Mouse (Mus musculus): ENCODE measurements around the gene Sirt2. TPM values are rescaled to one million over a fixed set of nuclear protein-coding genes. Genes with fewer than 3 reads are reported as not detected.
A peak's percentile ranks its signal among the peaks of the same experiment; 100 is the strongest.

The Sirt2 gene
- total and polyA plus RNA-seq, 2 experiments from 2014 or later: 49.6 to 105 TPM

DNA sequence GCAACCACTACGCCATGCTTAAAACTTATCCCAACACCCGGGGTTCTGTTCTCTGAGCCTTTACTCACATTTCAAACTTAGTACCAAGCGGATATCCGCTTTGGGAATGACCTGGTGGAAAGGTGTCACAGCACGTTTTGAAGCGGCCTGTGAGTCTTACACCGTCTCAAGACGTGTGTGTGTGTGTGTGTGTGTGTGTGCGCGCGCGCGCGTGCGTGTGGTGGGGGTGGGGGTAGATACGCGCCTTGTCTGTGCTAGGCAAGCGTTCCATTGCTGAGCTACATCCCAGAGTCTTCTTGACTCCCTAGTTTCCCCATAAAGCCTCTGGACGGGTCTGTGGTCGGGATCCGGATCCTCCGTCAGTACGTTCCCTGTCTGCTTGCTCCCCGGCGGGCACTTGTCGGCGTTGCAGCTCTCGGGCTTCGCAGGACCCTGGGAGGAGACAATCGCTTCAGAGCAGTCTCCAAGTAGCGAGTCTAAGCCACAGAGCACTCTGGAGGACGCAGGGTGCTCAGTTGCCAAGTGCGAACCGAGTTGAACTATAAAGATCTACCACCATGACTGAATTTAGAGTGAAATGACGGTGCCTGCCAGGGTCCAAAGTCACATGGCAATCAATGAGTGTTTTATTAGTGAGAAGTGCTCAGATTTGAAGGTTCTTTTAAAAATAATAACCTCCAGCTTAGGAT is 43.0 kb downstream of the Sirt2 start:
- peaks cover 16% of the 10 kb centered on the region for H3K4me1 ChIP-seq (ENCODE audit: insufficient read depth)
- peaks cover 15% of the 10 kb centered on the region for H3K36me3 ChIP-seq (ENCODE audit: insufficient read depth)
- DNase-seq (no peak), ATAC-seq (peak; percentile 4; the same call in 1 of the 2 replicates)
- H3K9ac ChIP-seq: peak overlapping the region; percentile 83
- H3K27ac ChIP-seq (ENCODE audit: low read depth, low read length): peak overlapping the region; percentile 99
- TF ChIP-seq CTCF (IDR thresholded peaks at IDR 0.05; ENCODE audit: low read depth): peak; percentile 1; the same call in 1 of the 2 replicates
- H3K9me3 ChIP-seq (ENCODE audit: low read length): no peaks in the 10 kb centered on the region
- peak overlapping the region; percentile 90 for H3K4me3 ChIP-seq (ENCODE audit: low read depth, low read length)
- no peaks in the 10 kb centered on the region for H3K27me3 ChIP-seq (ENCODE audit: insufficient read depth, low read length)
- WGBS: 1% methylated on average over 35 of the region's 35 CpGs
- H3K4me2 ChIP-seq (ENCODE audit: low read depth): peak overlapping the region; percentile 95

DNA sequence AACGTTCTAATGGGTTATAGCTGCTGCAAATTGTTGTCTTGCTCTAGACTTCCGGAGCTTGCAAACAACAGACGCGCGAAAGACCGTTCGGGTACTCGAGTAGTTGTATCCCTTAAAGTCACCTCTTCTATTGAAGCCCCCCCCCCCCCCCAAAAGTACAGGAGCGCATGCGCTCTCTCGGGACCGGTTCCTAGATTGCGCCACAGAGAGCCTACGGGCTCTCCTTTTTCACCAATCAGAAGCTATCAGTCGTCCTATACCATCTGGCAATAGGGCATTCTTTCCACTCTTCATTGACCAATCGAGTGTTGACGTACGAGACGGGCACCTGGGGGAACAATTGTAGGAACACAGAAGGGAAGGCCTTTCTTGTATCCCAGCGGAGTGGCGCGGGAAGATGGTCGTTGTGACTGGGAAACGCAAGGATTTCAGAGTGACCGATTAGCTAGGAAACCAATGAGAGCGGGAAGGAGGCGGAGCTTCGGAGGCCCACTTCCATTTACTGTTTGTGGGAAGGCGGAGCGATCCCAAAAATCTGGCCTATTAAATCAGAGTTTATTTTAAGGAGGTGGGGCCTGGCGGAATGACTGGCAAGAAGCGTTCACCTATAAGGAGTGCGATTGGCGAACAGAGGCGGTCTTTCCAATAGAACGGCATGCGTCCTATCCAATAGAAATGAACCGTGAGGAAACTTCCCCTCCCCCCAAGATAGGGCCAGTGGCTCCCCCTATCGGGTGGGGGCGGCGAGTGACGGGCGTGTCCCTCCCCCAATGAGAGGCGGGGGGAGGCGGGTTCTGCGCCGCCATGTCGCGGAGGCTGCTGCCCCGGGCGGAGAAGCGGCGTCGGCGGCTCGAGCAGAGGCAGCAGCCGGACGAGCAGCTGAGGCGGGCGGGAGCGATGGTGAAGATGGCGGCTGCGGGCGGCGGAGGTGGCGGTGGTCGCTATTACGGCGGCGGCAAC is 43.9 kb downstream of the Sirt2 start:
- H3K27ac ChIP-seq (ENCODE audit: low read depth, low read length): peak overlapping the region; percentile 99
- peak overlapping the region; percentile 97 for H3K4me3 ChIP-seq (ENCODE audit: low read depth, low read length)
- peaks cover 16% of the 10 kb centered on the region for H3K4me1 ChIP-seq (ENCODE audit: insufficient read depth)
- peak overlapping the region; percentile 96 for H3K9ac ChIP-seq
- peak; percentile 72 for TF ChIP-seq CTCF (IDR thresholded peaks at IDR 0.05; ENCODE audit: low read depth)
- WGBS: under 1% methylated on average over 67 of the region's 70 CpGs
- peak; percentile 93 for ATAC-seq
- peak overlapping the region; percentile 95 for H3K4me2 ChIP-seq (ENCODE audit: low read depth)
- peak; percentile 99 for DNase-seq
- H3K27me3 ChIP-seq (ENCODE audit: insufficient read depth, low read length): no peaks in the 10 kb centered on the region
- H3K36me3 ChIP-seq (ENCODE audit: insufficient read depth): peaks cover 23% of the 10 kb centered on the region
- no peaks in the 10 kb centered on the region for H3K9me3 ChIP-seq (ENCODE audit: low read length)

DNA sequence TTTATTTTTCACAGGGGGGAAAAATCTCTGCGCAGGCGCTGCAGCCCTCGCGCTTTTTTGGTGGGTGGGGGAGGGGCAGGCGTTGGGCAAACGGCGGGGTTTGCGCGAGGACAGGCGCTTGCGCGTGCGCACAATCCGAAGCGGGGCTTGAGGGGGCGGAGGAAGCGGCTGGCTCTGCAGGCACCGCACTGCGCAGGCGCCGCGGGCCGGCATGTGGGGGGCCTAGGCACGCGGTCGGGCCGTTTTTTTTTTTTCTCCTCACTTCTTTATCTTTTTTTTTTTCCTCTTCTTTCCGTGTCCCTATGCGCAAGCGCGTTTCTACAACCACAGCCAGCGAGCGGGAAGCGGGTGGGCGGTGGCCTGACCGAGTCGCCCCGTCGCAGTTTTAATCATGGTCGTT is 44.7 kb downstream of the Sirt2 start:
- H3K9me3 ChIP-seq (ENCODE audit: low read length): no peaks in the 10 kb centered on the region
- under 1% methylated on average over 40 of the region's 40 CpGs for WGBS
- peak overlapping the region; percentile 97 for H3K4me3 ChIP-seq (ENCODE audit: low read depth, low read length)
- peaks cover 16% of the 10 kb centered on the region for H3K4me1 ChIP-seq (ENCODE audit: insufficient read depth)
- peaks cover 32% of the 10 kb centered on the region for H3K36me3 ChIP-seq (ENCODE audit: insufficient read depth)
- ATAC-seq (peak; percentile 42), DNase-seq (peak; percentile 98)
- no peaks in the 10 kb centered on the region for H3K27me3 ChIP-seq (ENCODE audit: insufficient read depth, low read length)
- H3K9ac ChIP-seq: peak overlapping the region; percentile 96
- peak overlapping the region; percentile 99 for H3K27ac ChIP-seq (ENCODE audit: low read depth, low read length)
- no peak for TF ChIP-seq CTCF (IDR thresholded peaks at IDR 0.05; ENCODE audit: low read depth)
- H3K4me2 ChIP-seq (ENCODE audit: low read depth): peak overlapping the region; percentile 69

DNA sequence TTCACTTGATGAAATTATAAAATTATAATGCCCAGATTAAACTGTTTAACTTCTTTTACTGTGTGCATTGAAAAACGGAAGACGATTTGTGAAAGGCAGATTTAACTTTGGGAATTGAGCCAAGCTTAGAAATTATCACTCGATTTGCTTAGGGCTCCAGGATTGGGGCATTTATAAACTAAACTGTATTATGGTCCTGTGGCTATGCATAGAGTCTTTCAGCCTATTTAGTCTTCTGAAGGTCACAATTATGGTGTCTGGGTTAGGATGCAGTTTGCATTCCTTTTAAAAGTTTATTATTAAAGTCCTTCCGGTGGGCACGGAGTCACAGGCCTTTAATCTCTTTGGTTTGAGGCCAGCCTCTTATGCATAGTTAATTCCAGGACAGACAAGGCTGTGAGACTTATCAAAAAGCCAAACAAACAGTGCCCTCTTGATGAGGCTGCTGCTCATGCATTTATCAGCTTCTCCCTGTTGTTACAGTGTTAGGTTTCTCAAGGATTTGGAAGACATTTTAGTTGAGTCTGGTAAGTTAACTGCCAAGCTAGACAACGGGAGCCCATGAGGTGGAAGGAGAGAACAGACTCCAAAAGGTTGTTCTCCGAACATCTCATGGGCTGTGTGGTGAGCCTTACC is 45.2 kb downstream of the Sirt2 start:
- ATAC-seq (no peak), DNase-seq (no peak)
- peak overlapping the region; percentile 69 for H3K4me2 ChIP-seq (ENCODE audit: low read depth)
- H3K36me3 ChIP-seq (ENCODE audit: insufficient read depth): peaks cover 37% of the 10 kb centered on the region
- TF ChIP-seq CTCF (IDR thresholded peaks at IDR 0.05; ENCODE audit: low read depth): no peak
- H3K9ac ChIP-seq: peak overlapping the region; percentile 96
- H3K27ac ChIP-seq (ENCODE audit: low read depth, low read length): peak overlapping the region; percentile 99
- H3K9me3 ChIP-seq (ENCODE audit: low read length): no peaks in the 10 kb centered on the region
- H3K4me1 ChIP-seq (ENCODE audit: insufficient read depth): peaks cover 16% of the 10 kb centered on the region
- peak overlapping the region; percentile 97 for H3K4me3 ChIP-seq (ENCODE audit: low read depth, low read length)
- H3K27me3 ChIP-seq (ENCODE audit: insufficient read depth, low read length): no peaks in the 10 kb centered on the region
- 8% methylated on average over 7 of the region's 7 CpGs for WGBS

DNA sequence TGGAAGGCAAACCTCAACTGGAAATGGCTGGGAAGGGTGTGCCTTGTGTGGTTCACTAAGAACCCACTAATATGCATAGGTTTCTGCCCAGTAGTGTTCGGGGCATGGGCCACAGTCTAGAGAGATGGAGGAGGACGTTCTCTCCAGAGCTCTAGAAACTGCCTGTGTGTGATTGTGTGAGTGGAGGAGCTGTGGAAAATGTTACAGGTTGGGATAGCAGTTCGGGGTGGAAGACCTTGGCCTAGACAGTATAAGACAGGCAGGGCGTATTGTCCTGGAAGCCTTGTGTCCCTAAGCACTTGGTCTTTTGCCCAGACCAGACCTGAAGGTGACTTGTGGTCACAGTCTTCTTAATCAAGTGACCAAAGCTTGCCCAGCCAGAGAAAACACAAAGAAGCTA is 45.9 kb downstream of the Sirt2 start:
- Histone ChIP-seq H3K36me3 (ENCODE audit: insufficient read depth) (peaks cover 44% of the 10 kb centered on the region), H3K27me3 (ENCODE audit: insufficient read depth, low read length) (no peaks in the 10 kb centered on the region), H3K4me3 (ENCODE audit: low read depth, low read length) (peak overlapping the region; percentile 97), H3K4me2 (ENCODE audit: low read depth) (peak overlapping the region; percentile 69), H3K4me1 (ENCODE audit: insufficient read depth) (peaks cover 16% of the 10 kb centered on the region), H3K27ac (ENCODE audit: low read depth, low read length) (no peak overlapping the region), H3K9me3 (ENCODE audit: low read length) (no peaks in the 10 kb centered on the region), H3K9ac (no peak overlapping the region)
- TF ChIP-seq CTCF (IDR thresholded peaks at IDR 0.05; ENCODE audit: low read depth): no peak
- DNase-seq (no peak), ATAC-seq (no peak)
- 65% methylated on average over 4 of the region's 4 CpGs for WGBS

DNA sequence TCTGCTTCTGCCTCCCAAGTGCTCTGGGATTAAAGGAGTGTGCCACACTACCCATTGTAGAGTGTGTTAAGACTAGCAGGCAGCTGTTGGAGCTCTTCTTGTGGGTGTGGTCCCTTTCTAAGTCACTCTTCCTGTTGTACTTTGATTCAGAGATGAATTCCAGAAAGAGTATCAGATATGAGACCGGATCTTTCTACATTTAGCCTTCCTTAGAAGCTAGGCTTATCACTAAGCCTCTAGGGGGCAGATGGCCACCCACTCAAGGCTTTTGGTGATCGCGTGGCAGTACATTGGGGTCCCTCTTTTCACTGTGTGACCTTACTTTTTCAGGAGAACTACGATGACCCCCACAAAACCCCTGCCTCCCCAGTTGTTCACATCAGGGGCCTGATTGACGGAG is 46.4 kb downstream of the Sirt2 start:
- ATAC-seq (no peak), DNase-seq (no peak)
- Histone ChIP-seq H3K36me3 (ENCODE audit: insufficient read depth) (peaks cover 49% of the 10 kb centered on the region), H3K4me1 (ENCODE audit: insufficient read depth) (peaks cover 14% of the 10 kb centered on the region), H3K27ac (ENCODE audit: low read depth, low read length) (no peak overlapping the region), H3K4me3 (ENCODE audit: low read depth, low read length) (no peak overlapping the region), H3K27me3 (ENCODE audit: insufficient read depth, low read length) (no peaks in the 10 kb centered on the region), H3K9ac (no peak overlapping the region), H3K4me2 (ENCODE audit: low read depth) (peak overlapping the region; percentile 69), H3K9me3 (ENCODE audit: low read length) (no peaks in the 10 kb centered on the region)
- TF ChIP-seq CTCF (IDR thresholded peaks at IDR 0.05; ENCODE audit: low read depth): no peak
- 74% methylated on average over 5 of the region's 5 CpGs for whole genome bisulfite sequencing
